Mouse (Mus musculus) heart, embryonic 16.5 days (tissue): ENCODE results near the gene Cmtr1. TPM values are rescaled to one million over a fixed set of nuclear protein-coding genes. Genes with fewer than 3 reads are reported as not detected.

Experiments used
- polyA plus RNA-seq: library from polyadenylated mRNA; unstranded; fragments of >200 nt; fragmentation: Nextera tagmentation; extraction: Ambion mirVana; gene quantifications from 2 replicates; pipeline ENCODE4 v1.2.1, GENCODE M21; 2015

Gene Cmtr1
- polyA plus RNA-seq, 1 experiment from 2014 or later = 90.5 TPM

Other genes with a start within 250 kb of the Cmtr1 start
- gene Pim1, start 169.8 kb upstream of the Cmtr1 start, polyA plus RNA-seq = 14.4 and 15.7 TPM in 2 replicates
- not detected in 2 replicates for gene Gm17657, start 111.0 kb upstream of the Cmtr1 start, polyA plus RNA-seq
- 9.1 and 9.9 TPM in 2 replicates for gene Tbc1d22b, start 110.8 kb upstream of the Cmtr1 start, polyA plus RNA-seq
- 0.85 and 1.3 TPM in 2 replicates for gene Tmem217, start 108.2 kb upstream of the Cmtr1 start, polyA plus RNA-seq
- 55.4 and 60.0 TPM in 2 replicates for gene Rnf8, start 45.8 kb upstream of the Cmtr1 start, polyA plus RNA-seq
- gene Gm28043, start 45.7 kb upstream of the Cmtr1 start, polyA plus RNA-seq = 1.7 and 2.1 TPM in 2 replicates
- gene Ccdc167, start 56.4 kb downstream of the Cmtr1 start, polyA plus RNA-seq = 11.7 and 12.5 TPM in 2 replicates